Mouse (Mus musculus): ENCODE results near the gene Gm3173. TPM values are rescaled to one million over a fixed set of nuclear protein-coding genes. Genes with fewer than 3 reads are reported as not detected.

Gene Gm3173
- polyA plus RNA-seq (2021; fragmentation: Nextera tagmentation), result not detected in 2 replicates
- long read RNA-seq, experiment 1, partial matches to known transcripts, result 0 of 3 reads
- long read RNA-seq, experiment 1, other reads (novel, unspliced or antisense), result 3 of 3 reads
- long read RNA-seq, experiment 2, partial matches to known transcripts, result 0 of 1 reads
- long read RNA-seq, experiment 2, other reads (novel, unspliced or antisense), result 1 of 1 reads

GRCm38 (mm10) chr14:4430692-4431091 lies at the start of gene Gm3173:
Gene Gm3173, plus strand, starts transcription at chr14:4430992.

GRCm38 (mm10) chr14:4397226-4397625 lies 33.6 kb upstream of the Gm3173 start, which contains the start of gene Gm3159:
Gene Gm3159, plus strand, starts transcription at chr14:4397526.

GRCm38 (mm10) chr14:4414965-4415835 lies 15.6 kb upstream of the Gm3173 start, which contains the start of gene Gm3164:
Gene Gm3164, plus strand, starts transcription at chr14:4415448.

GRCm38 (mm10) chr14:4481445-4481844 lies 50.7 kb downstream of the Gm3173 start, which contains the start of gene Gm3182:
Gene Gm3182, plus strand, starts transcription at chr14:4481745.

GRCm38 (mm10) chr14:4555105-4555504 lies 124.3 kb downstream of the Gm3173 start, which contains the start of gene Gm3047:
Gene Gm3047, plus strand, starts transcription at chr14:4555405.

Other genes with a start within 250 kb of the Gm3173 start
- gene Gm2974, start 248.4 kb upstream of the Gm3173 start, polyA plus RNA-seq (2021; fragmentation: Nextera tagmentation), result 0.41 and 0.66 TPM in 2 replicates
- not detected in 2 replicates for gene Gm3138, start 181.4 kb upstream of the Gm3173 start, polyA plus RNA-seq (2021; fragmentation: Nextera tagmentation)
- not detected in 2 replicates for gene Gm3149, start 113.7 kb upstream of the Gm3173 start, polyA plus RNA-seq (2021; fragmentation: Nextera tagmentation)
- 0.39 and 0.51 TPM in 2 replicates for gene 2610042L04Rik, start 96.2 kb upstream of the Gm3173 start, polyA plus RNA-seq (2021; fragmentation: Nextera tagmentation)
- not detected in 2 replicates for gene Gm3159, start 33.5 kb upstream of the Gm3173 start, polyA plus RNA-seq (2021; fragmentation: Nextera tagmentation)
- 0.18 and 0.20 TPM in 2 replicates for gene Gm3164, start 15.5 kb upstream of the Gm3173 start, polyA plus RNA-seq (2021; fragmentation: Nextera tagmentation)
- gene Gm3182, start 50.8 kb downstream of the Gm3173 start, polyA plus RNA-seq (2021; fragmentation: Nextera tagmentation), result not detected in 2 replicates
- gene Gm3047, start 124.4 kb downstream of the Gm3173 start, polyA plus RNA-seq (2021; fragmentation: Nextera tagmentation), result not detected in 2 replicates
- not detected in 2 replicates for gene Gm8159, start 201.4 kb downstream of the Gm3173 start, polyA plus RNA-seq (2021; fragmentation: Nextera tagmentation)
- gene Gm3239, start 233.2 kb downstream of the Gm3173 start, polyA plus RNA-seq (2021; fragmentation: Nextera tagmentation), result 0.25 and 0.49 TPM in 2 replicates